Mouse (Mus musculus) CD8-positive naive resting alpha-beta T cell, adult 57 days (primary cell): ENCODE results near the gene Baiap2l2. TPM values are rescaled to one million over a fixed set of nuclear protein-coding genes. Genes with fewer than 3 reads are reported as not detected.

Experiments used
- total RNA-seq: library from RNA; stranded (reverse); gene quantifications from one replicate; pipeline ENCODE4 v1.2.4, GENCODE M21; 2023

Gene Baiap2l2
- total RNA-seq: 0.24 TPM

GRCm38 (mm10) chr15:79285399-79285798, at the start of gene Baiap2l2:
TSS of gene Baiap2l2 (minus strand) at chr15:79285537.

GRCm38 (mm10) chr15:79328058-79328938, 43.0 kb upstream of the Baiap2l2 start, which contains the start of gene Pla2g6:
TSS of gene Pla2g6 (minus strand) at chr15:79328390.

GRCm38 (mm10) chr15:79254661-79255060, 30.7 kb downstream of the Baiap2l2 start, which contains the start of gene Slc16a8:
TSS of gene Slc16a8 (minus strand) at chr15:79254761.

GRCm38 (mm10) chr15:79229058-79229821, 56.1 kb downstream of the Baiap2l2 start, which contains the start of the genes Pick1 and Gm49486:
TSS of gene Pick1 (plus strand) at chr15:79229173.
TSS of gene Gm49486 (plus strand) at chr15:79229391.

Other genes with a start within 250 kb of the Baiap2l2 start
- gene Galr3, start 243.7 kb downstream of the Baiap2l2 start, total RNA-seq: not detected
- 33.9 TPM for gene Ankrd54, start 222.6 kb downstream of the Baiap2l2 start, total RNA-seq
- 115 TPM for gene Eif3l, start 210.4 kb downstream of the Baiap2l2 start, total RNA-seq
- 41.8 TPM for gene Micall1, start 176.6 kb downstream of the Baiap2l2 start, total RNA-seq
- 40.5 TPM for gene Polr2f, start 144.5 kb downstream of the Baiap2l2 start, total RNA-seq
- not detected for gene 1700088E04Rik, start 144.3 kb downstream of the Baiap2l2 start, total RNA-seq
- not detected for gene Sox10, start 120.3 kb downstream of the Baiap2l2 start, total RNA-seq
- gene Pick1, start 56.4 kb downstream of the Baiap2l2 start, total RNA-seq: 24.2 TPM
- 0.24 TPM for gene Gm49486, start 56.1 kb downstream of the Baiap2l2 start, total RNA-seq
- gene Slc16a8, start 30.8 kb downstream of the Baiap2l2 start, total RNA-seq: not detected
- 12.1 TPM for gene Pla2g6, start 42.9 kb upstream of the Baiap2l2 start, total RNA-seq
- gene Maff, start 61.1 kb upstream of the Baiap2l2 start, total RNA-seq: 135 TPM
- gene Tmem184b, start 118.0 kb upstream of the Baiap2l2 start, total RNA-seq: 33.5 TPM
- 51.3 TPM for gene Csnk1e, start 170.0 kb upstream of the Baiap2l2 start, total RNA-seq
- gene Kcnj4, start 219.7 kb upstream of the Baiap2l2 start, total RNA-seq: not detected
- gene Kdelr3, start 230.9 kb upstream of the Baiap2l2 start, total RNA-seq: not detected